Mouse (Mus musculus) ES-Bruce4 (cell line): Measurements from ENCODE around the gene Vars2.
A peak's percentile ranks its signal among the peaks of the same experiment; 100 is the strongest.

Experiments
- CTCF ChIP-seq: IDR thresholded peaks from one replicate; pipeline ENCODE4 v1.8.1; 2011; ENCODE audit warnings: low read depth, low read length
- EP300 ChIP-seq: IDR thresholded peaks from 2 replicates; pipeline ENCODE4 v1.6.1; 2011; ENCODE audit warnings: low read depth, low read length; ENCODE audit not compliant: insufficient read depth
- POLR2A ChIP-seq: IDR thresholded peaks from one replicate; pipeline ENCODE4 v1.8.1; 2011; ENCODE audit warnings: low read length; ENCODE audit not compliant: insufficient read depth

DNA sequence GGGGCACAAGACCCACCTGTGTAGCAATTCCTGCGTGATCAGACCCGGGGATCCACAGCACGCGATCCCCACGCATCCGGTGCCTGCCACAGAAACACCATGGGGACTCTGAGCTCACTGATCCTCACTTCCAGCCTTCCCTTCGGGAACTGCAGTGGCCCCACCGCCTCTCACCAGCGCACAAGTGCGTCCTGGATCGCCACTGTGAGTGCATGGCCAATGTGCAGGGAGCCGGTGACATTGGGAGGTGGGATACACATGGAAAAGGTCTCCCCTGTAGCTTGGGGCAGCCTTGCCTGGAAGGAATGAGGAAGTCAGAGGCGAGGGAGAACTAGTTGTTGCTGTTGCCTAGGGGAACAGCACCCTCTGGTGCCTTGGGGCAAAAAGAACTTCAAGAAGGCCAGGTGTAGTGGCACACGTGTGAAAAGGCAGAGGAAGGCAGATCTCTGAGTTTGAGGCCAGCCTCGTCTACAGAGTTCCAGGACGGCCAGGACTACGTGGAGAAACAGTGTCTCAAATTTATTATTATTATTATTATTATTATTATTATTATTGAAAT, 1.4 kb downstream of the Vars2 start:
- peak; percentile 43 for TF ChIP-seq CTCF
- TF ChIP-seq EP300 = no peak
- no peak for TF ChIP-seq POLR2A
